Mouse (Mus musculus) lung, postnatal 0 days (tissue): ENCODE results near the gene Hoxb6.

Experiments used
- CTCF ChIP-seq: IDR thresholded peaks from 2 replicates; pipeline ENCODE4 v1.5.1; 2016; ENCODE audit warnings: antibody characterized with exemption, mild to moderate bottlenecking
- EP300 ChIP-seq: IDR thresholded peaks from 2 replicates; pipeline ENCODE4 v1.6.1; 2016; ENCODE audit warnings: antibody characterized with exemption, mild to moderate bottlenecking, control low read depth

GRCm38 (mm10) chr11:96320688-96321087, 28.4 kb downstream of the Hoxb6 start:
- no peak for TF ChIP-seq EP300
- no peak for TF ChIP-seq CTCF
